Mouse (Mus musculus) brain, embryonic 14.5 days (tissue): ENCODE measurements around the gene Mtus2.

ENCODE experiments used
- CTCF ChIP-seq: fragments of 200-500 bp; IDR thresholded peaks from 2 replicates; pipeline ENCODE4 v1.5.1; 2012; ENCODE audit warnings: inconsistent platforms, mild to moderate bottlenecking, moderate library complexity, borderline replicate concordance; ENCODE audit not compliant: insufficient read depth, insufficient read length; ENCODE audit errors: extremely low read depth
- POLR2A ChIP-seq: fragments of 200-500 bp; IDR thresholded peaks from 2 replicates; pipeline ENCODE4 v1.6.1; 2012; ENCODE audit warnings: mild to moderate bottlenecking, inconsistent platforms, borderline replicate concordance; ENCODE audit not compliant: poor library complexity, insufficient read depth, insufficient read length, severe bottlenecking; ENCODE audit errors: extremely low read depth

DNA sequence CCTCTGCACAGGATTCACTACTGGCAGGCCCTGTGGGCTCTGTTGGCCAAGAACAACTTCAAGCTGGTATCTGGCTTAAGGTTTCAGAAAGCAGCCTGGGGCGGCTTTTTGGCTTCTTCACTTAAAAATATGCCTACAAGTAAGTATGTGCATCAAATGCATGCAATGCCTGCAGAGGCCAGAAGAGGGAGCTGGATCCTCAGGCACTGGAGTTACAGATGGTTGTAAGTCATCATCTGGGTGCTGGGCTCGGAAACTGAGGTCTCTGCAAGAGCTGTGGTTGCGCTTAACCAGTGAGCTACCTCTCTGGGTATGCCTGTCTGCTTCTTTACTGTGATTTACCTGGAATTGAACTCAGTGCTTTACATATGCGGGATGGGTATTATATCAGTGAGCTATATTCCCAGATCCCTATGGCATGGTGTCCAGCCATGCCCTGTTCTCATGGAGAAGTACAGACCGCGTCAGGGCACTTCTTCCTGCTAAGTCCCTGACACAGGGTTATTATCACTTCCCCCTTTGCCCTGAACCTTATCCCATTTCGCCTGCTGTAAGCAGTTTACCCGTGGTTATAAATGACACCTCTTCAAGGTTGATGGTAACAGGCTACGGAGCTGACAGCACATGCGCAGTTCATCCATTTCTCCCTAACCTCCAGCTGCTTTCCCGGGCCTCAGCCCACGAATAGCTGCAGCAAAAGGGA lies 46.2 kb upstream of the Mtus2 start:
- TF ChIP-seq CTCF (peak; percentile 14; the same call in 1 of the 2 replicates), POLR2A (no peak)
